Mouse (Mus musculus) E14TG2a.4 (cell line): Measurements from ENCODE around the gene Rap1b.

Experiments used
- CTCF ChIP-seq: conservative IDR thresholded peaks from 2 replicates; pipeline ENCODE4 v1.5.1; 2014; ENCODE audit warnings: low read length
- NANOG ChIP-seq: IDR thresholded peaks from 2 replicates; pipeline ENCODE4 v1.6.1; 2014; ENCODE audit warnings: borderline replicate concordance, low read length, mixed read lengths
- POU5F1 ChIP-seq: IDR thresholded peaks from 2 replicates; pipeline ENCODE4 v1.6.1; 2014; ENCODE audit warnings: low read length, borderline replicate concordance

- TF ChIP-seq CTCF (no peak), NANOG (no peak), POU5F1 (no peak)
These were observed 48.2 kb downstream of the Rap1b start for GRCm38 (mm10) chr10:117797684-117798083.
